Mouse (Mus musculus) heart, adult 2 months (tissue): ENCODE measurements around the gene Cdcp1. TPM values are rescaled to one million over a fixed set of nuclear protein-coding genes. Genes with fewer than 3 reads are reported as not detected.

ENCODE experiments used
- DNase-seq, 2 experiments: peaks; one replicate each; pipeline ENCODE4 v3.0.0; 2021
- H3K27ac ChIP-seq: fragments of 200-600 bp; 2 replicates; pipeline ENCODE4 v1.8.1; 2022
- H3K27me3 ChIP-seq: fragments of 200-500 bp; 2 replicates; pipeline ENCODE4 v1.6.1; 2012; ENCODE audit warnings: mild to moderate bottlenecking, low read length, inconsistent platforms, mixed read lengths; ENCODE audit not compliant: control insufficient read depth, insufficient read depth
- H3K36me3 ChIP-seq: fragments of 200-500 bp; 2 replicates; pipeline ENCODE4 v1.6.1; 2012; ENCODE audit warnings: low read length, inconsistent platforms; ENCODE audit not compliant: control insufficient read depth, insufficient read depth
- H3K4me1 ChIP-seq: fragments of 200-500 bp; 2 replicates; pipeline ENCODE4 v1.6.1; 2011; ENCODE audit warnings: low read length; ENCODE audit not compliant: control insufficient read depth, insufficient read depth
- H3K4me3 ChIP-seq: fragments of 200-600 bp; 2 replicates; pipeline ENCODE4 v1.8.1; 2022
- H3K79me2 ChIP-seq: fragments of 200-500 bp; replicated peaks from 2 replicates; pipeline ENCODE4 v1.6.1; 2012; ENCODE audit warnings: mild to moderate bottlenecking, inconsistent platforms, low read length, moderate library complexity, mixed read lengths; ENCODE audit not compliant: control insufficient read depth, insufficient read depth
- H3K9ac ChIP-seq: fragments of 200-500 bp; 2 replicates; pipeline ENCODE4 v1.6.1; 2012; ENCODE audit warnings: low read depth, mild to moderate bottlenecking, control low read depth, inconsistent platforms, low read length, mixed read lengths
- CTCF ChIP-seq: fragments of 200-600 bp; IDR thresholded peaks from 2 replicates; pipeline ENCODE4 v1.8.1; 2022; ENCODE audit warnings: antibody characterized with exemption, mild to moderate bottlenecking, moderate library complexity
- EP300 ChIP-seq: fragments of 200-500 bp; IDR thresholded peaks from 2 replicates; pipeline ENCODE4 v1.6.1; 2011; ENCODE audit warnings: low read depth, low read length, control low read depth; ENCODE audit not compliant: insufficient read depth
- POLR2A ChIP-seq: fragments of 200-500 bp; IDR thresholded peaks from 2 replicates; pipeline ENCODE4 v1.6.1; 2011; ENCODE audit warnings: mild to moderate bottlenecking, low read depth, low read length, control low read depth; ENCODE audit not compliant: insufficient read depth
- WGBS: fragments of 180-500 bp; shearing (Covaris S2); methylation state at CpG from one replicate; pipeline ENCODE4 v1.1.7; 2018; 5-methylcytosine and 5-hydroxymethylcytosine counted together
- intact Hi-C: fragments of 180-260 bp; cut with DNase I; formaldehyde crosslinking; loops from one replicate; pipeline ENCODE4 v1.15.1; 2025
- polyA plus RNA-seq: library from polyadenylated mRNA; depleted of rRNA; stranded (reverse); fragments of >200 nt; gene quantifications from 2 replicates; pipeline ENCODE4 v1.2.3, GENCODE M21; 2012
- total RNA-seq, 2 experiments: library from RNA; stranded (reverse); gene quantifications; 2 replicates each; pipeline ENCODE4 v1.2.3; 2021

Cdcp1 gene
- total and polyA plus RNA-seq, 3 experiments: 0.10 to 0.78 (median 0.11) TPM

GRCm38 (mm10) chr9:123162985-123163694 is 52.7 kb downstream of the Cdcp1 start:
- Histone ChIP-seq H3K36me3 (no peaks in the 10 kb centered on the region), H3K27ac (no peak overlapping the region), H3K4me3 (no peak overlapping the region), H3K27me3 (no peaks in the 10 kb centered on the region), H3K79me2 (no peaks in the 10 kb centered on the region), H3K4me1 (peaks cover under 1% of the 10 kb centered on the region; the same call in 1 of the 2 replicates), H3K9ac (no peak overlapping the region)
- TF ChIP-seq CTCF (no peak), POLR2A (no peak), EP300 (no peak)
- DNase-seq: no peak
- 85% methylated on average over 4 of the region's 4 CpGs for WGBS
- intact Hi-C loops: no loop called here

GRCm38 (mm10) chr9:123161792-123162191 is 54.0 kb downstream of the Cdcp1 start:
- no peaks in the 10 kb centered on the region for H3K79me2 ChIP-seq
- no peak overlapping the region for H3K9ac ChIP-seq
- WGBS: 47% methylated on average over 2 of the region's 2 CpGs
- H3K4me1 ChIP-seq: peaks cover 4% of the 10 kb centered on the region
- TF ChIP-seq EP300 (no peak), POLR2A (no peak), CTCF (no peak)
- H3K27me3 ChIP-seq: no peaks in the 10 kb centered on the region
- no peaks in the 10 kb centered on the region for H3K36me3 ChIP-seq
- intact Hi-C loops: no loop called here
- no peak overlapping the region for H3K27ac ChIP-seq
- H3K4me3 ChIP-seq: no peak overlapping the region
- no peak for DNase-seq

- WGBS: 53% methylated on average over 7 of the region's 7 CpGs
- TF ChIP-seq POLR2A: no peak
- TF ChIP-seq CTCF: peak; percentile 90
- DNase-seq: peak; percentile 52 to 69
- no peak overlapping the region for H3K4me3 ChIP-seq
- intact Hi-C loops: loop anchor here (1.0 to 10.0 kb wide), 5 partner anchors 37 to 365 kb away; partner anchors contain the start of genes Lars2 and Sacm1l
- H3K79me2 ChIP-seq: no peaks in the 10 kb centered on the region
- H3K4me1 ChIP-seq: peaks cover 5% of the 10 kb centered on the region
- no peaks in the 10 kb centered on the region for H3K27me3 ChIP-seq
- no peak overlapping the region for H3K27ac ChIP-seq
- no peak overlapping the region for H3K9ac ChIP-seq
- no peaks in the 10 kb centered on the region for H3K36me3 ChIP-seq
Observed at GRCm38 (mm10) chr9:123159330-123159729, 56.5 kb downstream of the Cdcp1 start.

- Histone ChIP-seq H3K4me3 (no peak overlapping the region), H3K9ac (no peak overlapping the region), H3K4me1 (peaks cover 8% of the 10 kb centered on the region), H3K79me2 (no peaks in the 10 kb centered on the region), H3K27ac (no peak overlapping the region; the same call in 1 of the 2 replicates), H3K27me3 (no peaks in the 10 kb centered on the region), H3K36me3 (no peaks in the 10 kb centered on the region)
- TF ChIP-seq CTCF (peak; percentile 65), POLR2A (0 out of 2 replicates have a peak, but pooled peaks have one; percentile 10), EP300 (no peak)
- 51% methylated on average over 8 of the region's 8 CpGs for WGBS
- intact Hi-C loops: loop anchor here (2.0 to 10.0 kb wide), 4 partner anchors 35 to 367 kb away; partner anchors contain the start of genes Lars2 and Sacm1l
- no peak for DNase-seq
Observed at GRCm38 (mm10) chr9:123158125-123158836, 57.6 kb downstream of the Cdcp1 start.

GRCm38 (mm10) chr9:123157699-123158098 is 58.1 kb downstream of the Cdcp1 start:
- Histone ChIP-seq H3K79me2 (no peaks in the 10 kb centered on the region), H3K4me3 (no peak overlapping the region), H3K4me1 (peaks cover 8% of the 10 kb centered on the region), H3K27ac (peak overlapping the region; percentile 47), H3K9ac (no peak overlapping the region), H3K36me3 (no peaks in the 10 kb centered on the region), H3K27me3 (no peaks in the 10 kb centered on the region)
- TF ChIP-seq POLR2A (peak; percentile 37; the same call in 1 of the 2 replicates), EP300 (no peak), CTCF (no peak)
- intact Hi-C loops: loop anchor here (2.0 to 10.0 kb wide), 4 partner anchors 35 to 367 kb away; partner anchors contain the start of genes Lars2 and Sacm1l
- peak; percentile 54 to 59 for DNase-seq
